Mouse (Mus musculus): ENCODE data around the gene Rps6ka5. TPM values are rescaled to one million over a fixed set of nuclear protein-coding genes. Genes with fewer than 3 reads are reported as not detected.

Gene Rps6ka5
- total and polyA plus RNA-seq, 3 experiments, result 0.92 to 3.3 TPM; not detected in 1

GRCm38 (mm10) chr12:100525939-100526338 lies 200.8 kb downstream of the Rps6ka5 start:
- no peaks in the 10 kb centered on the region; the same call in 1 of the 2 replicates for H3K79me2 ChIP-seq (ENCODE audit: control insufficient read depth, insufficient read depth, low read length, poor library complexity)
- H3K9ac ChIP-seq (ENCODE audit: control insufficient read depth, low read depth, low read length, poor library complexity, severe bottlenecking), result no peak overlapping the region
- DNase-seq (ENCODE audit: low read depth, low spot score), result no peak
- no peak overlapping the region for H3K27ac ChIP-seq (ENCODE audit: control insufficient read depth, low read depth, low read length)
- TF ChIP-seq MYC (IDR thresholded peaks at IDR 0.05; ENCODE audit: low read depth, low read length) (no peak), MAZ (IDR thresholded peaks at IDR 0.05; ENCODE audit: low read depth, low read length) (no peak), MAX (IDR thresholded peaks at IDR 0.05; ENCODE audit: low read length) (no peak), CHD1 (IDR thresholded peaks at IDR 0.05; ENCODE audit: low read depth, low read length) (no peak), POLR2AphosphoS5 (IDR thresholded peaks at IDR 0.05; ENCODE audit: borderline replicate concordance, low read depth, low read length) (no peak), MAFK (IDR thresholded peaks at IDR 0.05; ENCODE audit: borderline replicate concordance, low read depth, low read length) (no peak), POLR2AphosphoS2 (IDR thresholded peaks at IDR 0.05; ENCODE audit: low read length) (no peak), KAT2A (conservative IDR thresholded peaks at IDR 0.05; ENCODE audit: low read depth, low read length) (no peak), ZNF384 (IDR thresholded peaks at IDR 0.05; ENCODE audit: low read depth, low read length) (no peak), TAL1 (IDR thresholded peaks at IDR 0.05; ENCODE audit: low read length) (no peak), RCOR1 (IDR thresholded peaks at IDR 0.05; ENCODE audit: low read depth, low read length) (no peak), NELFE (IDR thresholded peaks at IDR 0.05; ENCODE audit: low read depth, low read length) (no peak), JUND (IDR thresholded peaks at IDR 0.05; ENCODE audit: low read depth, low read length) (no peak), E2F4 (IDR thresholded peaks at IDR 0.05; ENCODE audit: borderline replicate concordance, low read depth, low read length) (no peak), ETS1 (IDR thresholded peaks at IDR 0.05; ENCODE audit: low read depth, low read length) (no peak), HCFC1 (IDR thresholded peaks at IDR 0.05; ENCODE audit: low read depth, low read length) (no peak), MYB (IDR thresholded peaks at IDR 0.05; ENCODE audit: low read depth, low read length) (no peak), TBP (IDR thresholded peaks at IDR 0.05; ENCODE audit: low read depth, low read length) (no peak)
- H3K36me3 ChIP-seq (ENCODE audit: control insufficient read depth in 1 of 2, insufficient read depth in 2 of 2, low read length in 2 of 2), result peaks cover 0 to 10% of the 10 kb centered on the region in 2 experiments; a peak in 2 of 4 replicates
- no peak overlapping the region for H3K4me3 ChIP-seq (ENCODE audit: control insufficient read depth in 1 of 2, insufficient read depth in 1 of 2, low read depth in 2 of 2, low read length in 2 of 2)
- H3K27me3 ChIP-seq (ENCODE audit: control insufficient read depth in 1 of 2, insufficient read depth in 2 of 2, low read length in 2 of 2), result no peaks in the 10 kb centered on the region
- H3K9me3 ChIP-seq (replicated peaks; ENCODE audit: insufficient read depth, low read length), result no peaks in the 10 kb centered on the region
- H3K4me1 ChIP-seq (ENCODE audit: control insufficient read depth in 1 of 2, insufficient read depth in 2 of 2, low read length in 2 of 2), result peaks cover 0 to 29% of the 10 kb centered on the region in 2 experiments; a peak in 2 of 4 replicates

GRCm38 (mm10) chr12:100520794-100521186 lies 206.0 kb downstream of the Rps6ka5 start, which contains the start of gene Ttc7b:
Gene Ttc7b, minus strand, starts transcription at chr12:100520826.
- TF ChIP-seq UBTF (IDR thresholded peaks at IDR 0.05; ENCODE audit: borderline replicate concordance, insufficient read depth, low read depth, low read length), result peak; percentile 27; the same call in 1 of the 2 replicates
- TF ChIP-seq CTCF (IDR thresholded peaks at IDR 0.05 in 2 of 3, conservative IDR thresholded peaks at IDR 0.05 in 1 of 3; ENCODE audit: control insufficient read depth in 1 of 3, insufficient read depth in 1 of 3, low read depth in 2 of 3, low read length in 3 of 3, poor library complexity in 1 of 3, severe bottlenecking in 1 of 3), result peak in 2 of 3 experiments; percentile 39 to 73; a peak in 5 of 6 replicates
- no peak for TF ChIP-seq GATA1 (IDR thresholded peaks at IDR 0.05; ENCODE audit: low read depth, low read length)
- H3K9me3 ChIP-seq (replicated peaks; ENCODE audit: insufficient read depth, low read length), result no peaks in the 10 kb centered on the region
- no peak within 1 kb of the TSS for H3K27ac ChIP-seq (ENCODE audit: control insufficient read depth, low read depth, low read length)
- peak within 1 kb of the TSS; percentile 96 for H3K9ac ChIP-seq (ENCODE audit: control insufficient read depth, low read depth, low read length, poor library complexity, severe bottlenecking)
- H3K4me3 ChIP-seq (ENCODE audit: control insufficient read depth in 1 of 2, insufficient read depth in 1 of 2, low read depth in 2 of 2, low read length in 2 of 2), result peak within 1 kb of the TSS; percentile 85 to 99
- peaks cover 11% of the 10 kb centered on the region for H3K79me2 ChIP-seq (ENCODE audit: control insufficient read depth, insufficient read depth, low read length, poor library complexity)
- peaks cover 0 to 5% of the 10 kb centered on the region in 2 experiments; a peak in 3 of 4 replicates for H3K4me1 ChIP-seq (ENCODE audit: control insufficient read depth in 1 of 2, insufficient read depth in 2 of 2, low read length in 2 of 2)
- peaks cover 0 to 3% of the 10 kb centered on the region in 2 experiments; a peak in 1 of 4 replicates for H3K36me3 ChIP-seq (ENCODE audit: control insufficient read depth in 1 of 2, insufficient read depth in 2 of 2, low read length in 2 of 2)
- peak; percentile 52 for DNase-seq (ENCODE audit: low read depth, low spot score)
- H3K27me3 ChIP-seq (ENCODE audit: control insufficient read depth in 1 of 2, insufficient read depth in 2 of 2, low read length in 2 of 2), result no peaks in the 10 kb centered on the region

Measured in MEL (cell line).